Mouse (Mus musculus) heart, postnatal 0 days (tissue): Measurements from ENCODE around the gene Bri3.

Experiments used
- CTCF ChIP-seq: IDR thresholded peaks from 2 replicates; pipeline ENCODE4 v1.5.1; 2016; ENCODE audit warnings: antibody characterized with exemption, control low read depth, low read depth
- EP300 ChIP-seq: IDR thresholded peaks from 2 replicates; pipeline ENCODE4 v1.6.1; 2016; ENCODE audit warnings: antibody characterized with exemption, low read depth

GRCm38 (mm10) chr5:144258687-144259086, 14.4 kb downstream of the Bri3 start:
- TF ChIP-seq CTCF: no peak
- TF ChIP-seq EP300: no peak
